Mouse (Mus musculus): Measurements from ENCODE around the gene Itgb5.

Itgb5 gene

DNA sequence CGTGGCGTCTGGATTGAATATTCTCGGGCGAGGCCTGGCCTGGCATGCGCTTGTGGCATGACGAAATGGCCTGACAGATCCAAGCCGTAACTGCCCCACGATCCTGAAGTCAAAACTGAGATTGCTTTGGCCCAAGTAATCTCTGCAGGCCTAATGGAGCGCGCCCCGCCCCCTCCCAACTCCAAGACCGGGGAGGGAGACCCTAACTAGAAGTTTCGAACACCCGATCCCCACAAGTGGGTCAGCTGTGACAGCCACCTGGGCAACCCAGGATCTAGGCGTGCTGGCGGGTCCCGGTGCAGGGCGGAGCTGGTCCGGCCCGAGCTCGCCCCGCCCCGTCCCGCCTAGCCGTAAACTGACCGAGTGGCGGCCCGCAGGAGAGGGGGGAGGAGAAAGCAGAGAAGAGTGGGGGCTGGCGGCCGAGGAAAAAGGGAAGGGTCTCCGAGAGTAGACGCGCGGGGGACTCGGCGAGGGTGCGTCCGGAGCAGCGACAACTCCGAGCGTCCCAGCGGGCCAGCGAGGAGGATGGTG is at the start of gene Itgb5:
TSS of gene Itgb5 (plus strand) at position 365 of the 531 bp plus-strand sequence.
- peak; percentile 53 for DNase-seq (ENCODE audit: low read depth, low spot score)

DNA sequence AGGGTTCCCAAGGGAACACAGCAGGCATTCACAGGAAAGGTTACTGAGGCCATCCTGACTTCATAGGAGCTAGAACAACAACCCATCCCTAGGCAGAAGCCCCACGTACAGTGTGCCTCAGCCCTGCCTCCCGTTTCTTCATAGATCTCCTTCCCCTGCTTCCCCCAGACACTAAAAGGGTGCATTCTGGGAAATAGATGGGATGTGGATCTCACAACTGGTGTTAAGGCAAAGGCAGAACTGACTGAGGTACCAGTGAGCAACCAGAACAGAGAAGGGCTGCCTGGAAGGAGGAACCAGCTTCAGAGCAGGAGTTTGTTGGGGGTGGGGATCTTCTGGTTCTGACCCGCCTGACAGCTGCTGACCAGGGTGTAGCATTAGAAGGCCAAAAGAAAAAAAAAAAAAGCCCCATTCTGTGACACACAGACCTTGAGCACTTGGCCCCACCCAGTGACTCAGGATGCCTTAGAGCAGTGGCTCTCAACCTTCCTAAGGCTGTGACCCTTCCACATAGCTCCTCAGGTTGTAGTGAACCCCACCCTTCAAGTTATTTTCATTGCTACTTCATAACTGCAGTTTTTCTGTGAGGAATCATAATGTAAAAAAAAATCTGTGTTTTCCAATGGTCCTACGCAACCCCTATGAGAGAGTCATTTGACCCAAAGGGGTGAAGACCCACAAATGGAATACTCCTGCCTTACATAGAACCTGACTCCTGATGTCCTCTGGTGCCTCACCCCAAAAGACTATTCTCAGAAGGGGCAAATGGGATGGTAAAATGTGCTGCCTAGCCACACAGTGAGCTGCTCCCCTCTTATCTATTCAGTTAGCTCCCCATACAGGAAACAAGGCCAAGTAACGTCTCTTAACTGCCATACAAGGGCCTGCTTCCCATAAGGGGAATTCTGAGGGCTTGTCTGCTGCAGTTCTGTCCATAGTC is 47.4 kb upstream of the Itgb5 start:
- no peak for DNase-seq (ENCODE audit: low read depth, low spot score)

DNA sequence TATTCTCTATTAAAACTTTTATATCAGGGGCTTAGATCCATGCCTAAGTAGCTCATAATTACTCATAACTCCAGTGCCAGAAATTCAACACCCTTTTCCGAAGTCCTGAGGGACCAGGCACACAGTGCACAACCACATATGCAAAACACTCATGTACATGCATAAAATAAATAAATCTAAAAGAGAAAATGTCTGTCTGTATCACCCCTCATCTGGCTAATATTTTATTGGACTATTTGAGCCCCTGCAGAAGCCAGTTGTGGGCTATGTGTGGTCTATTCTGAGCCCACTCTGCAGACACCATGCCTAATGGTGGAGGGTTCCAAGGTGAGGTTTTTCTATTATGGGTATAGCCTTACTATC is 46.8 kb upstream of the Itgb5 start:
- no peak for DNase-seq (ENCODE audit: low read depth, low spot score)

DNA sequence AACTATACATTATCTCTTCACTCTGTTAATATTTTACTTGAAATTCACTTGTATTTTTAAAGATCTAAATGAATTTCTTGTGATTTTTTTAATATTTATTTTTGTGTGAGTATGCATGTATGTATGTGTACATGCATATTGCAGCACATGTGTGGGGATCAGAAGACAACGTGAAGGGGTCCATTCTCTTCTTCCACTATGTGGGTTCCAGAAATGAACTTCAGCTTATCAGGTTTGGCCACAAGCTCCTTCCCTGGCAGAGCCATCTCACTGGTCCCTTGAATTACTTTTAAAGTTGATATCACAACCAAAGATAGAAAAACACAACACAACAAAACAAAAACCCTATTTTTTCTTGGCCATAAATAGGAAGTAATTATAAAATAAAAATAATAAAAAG is 44.9 kb upstream of the Itgb5 start:
- no peak for DNase-seq (ENCODE audit: low read depth, low spot score)

DNA sequence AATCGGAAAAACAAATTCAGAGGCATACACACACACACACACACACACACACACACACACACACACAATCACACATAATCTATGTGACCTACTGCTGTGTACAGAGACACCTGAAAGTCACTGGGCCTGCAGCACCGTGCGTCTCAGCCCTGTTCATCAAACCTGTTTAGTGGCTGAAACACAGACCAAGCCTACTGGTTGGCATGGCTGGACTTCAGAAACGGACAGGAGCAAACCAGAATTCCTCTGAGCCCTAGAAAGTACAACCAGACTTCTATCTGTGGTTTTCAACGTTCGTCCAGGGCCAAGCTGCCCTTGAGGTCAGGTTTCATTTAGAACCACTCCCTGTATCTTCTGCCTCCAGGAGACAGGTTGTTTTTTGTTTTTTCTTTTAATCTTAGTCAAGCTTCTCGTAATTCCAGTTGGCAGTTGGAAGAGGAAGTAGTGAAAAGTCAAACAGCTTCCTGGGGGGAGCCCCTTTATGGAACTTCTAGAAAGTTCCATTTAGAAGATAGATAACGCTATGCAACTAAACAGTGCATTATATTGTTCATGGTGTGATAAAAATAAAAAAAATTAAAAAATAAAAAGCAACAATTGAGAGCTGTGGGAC is 44.3 kb upstream of the Itgb5 start:
- DNase-seq (ENCODE audit: low read depth, low spot score), result no peak

DNA sequence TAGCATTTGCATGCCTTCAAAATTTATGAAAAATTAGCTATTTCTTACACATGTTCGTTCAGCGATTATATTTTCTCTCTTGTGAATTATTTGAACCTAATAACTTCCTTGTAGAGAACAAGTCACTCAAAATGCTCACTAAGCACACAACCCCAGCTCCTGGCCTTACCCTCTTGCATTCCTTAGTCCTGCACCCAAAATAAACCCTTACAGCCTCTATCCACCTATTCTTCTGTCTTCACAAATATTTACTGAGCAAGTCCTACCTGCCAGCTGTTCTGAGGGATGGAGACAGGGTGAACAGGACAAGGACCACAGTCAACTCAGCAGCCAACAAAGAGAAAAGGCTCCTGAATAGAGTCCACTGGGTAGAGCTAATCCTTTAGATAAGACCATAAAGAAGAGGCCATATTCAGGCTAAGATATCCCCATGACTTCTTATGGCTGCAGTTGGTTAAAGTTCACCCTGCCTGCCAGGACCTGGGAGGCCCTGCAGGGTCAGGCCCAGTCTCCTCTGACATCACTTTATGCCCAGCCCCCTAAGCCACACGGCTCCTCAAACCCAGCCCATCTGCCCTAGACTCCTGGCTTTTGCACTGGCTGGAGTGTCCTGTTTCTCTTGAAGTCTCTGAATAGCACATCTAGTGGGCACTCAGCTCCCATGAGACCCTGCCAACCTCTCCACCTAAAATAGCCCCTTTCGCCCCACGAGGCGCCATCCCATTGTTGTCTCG is 42.6 kb upstream of the Itgb5 start:
- DNase-seq (ENCODE audit: low read depth, low spot score), result no peak

DNA sequence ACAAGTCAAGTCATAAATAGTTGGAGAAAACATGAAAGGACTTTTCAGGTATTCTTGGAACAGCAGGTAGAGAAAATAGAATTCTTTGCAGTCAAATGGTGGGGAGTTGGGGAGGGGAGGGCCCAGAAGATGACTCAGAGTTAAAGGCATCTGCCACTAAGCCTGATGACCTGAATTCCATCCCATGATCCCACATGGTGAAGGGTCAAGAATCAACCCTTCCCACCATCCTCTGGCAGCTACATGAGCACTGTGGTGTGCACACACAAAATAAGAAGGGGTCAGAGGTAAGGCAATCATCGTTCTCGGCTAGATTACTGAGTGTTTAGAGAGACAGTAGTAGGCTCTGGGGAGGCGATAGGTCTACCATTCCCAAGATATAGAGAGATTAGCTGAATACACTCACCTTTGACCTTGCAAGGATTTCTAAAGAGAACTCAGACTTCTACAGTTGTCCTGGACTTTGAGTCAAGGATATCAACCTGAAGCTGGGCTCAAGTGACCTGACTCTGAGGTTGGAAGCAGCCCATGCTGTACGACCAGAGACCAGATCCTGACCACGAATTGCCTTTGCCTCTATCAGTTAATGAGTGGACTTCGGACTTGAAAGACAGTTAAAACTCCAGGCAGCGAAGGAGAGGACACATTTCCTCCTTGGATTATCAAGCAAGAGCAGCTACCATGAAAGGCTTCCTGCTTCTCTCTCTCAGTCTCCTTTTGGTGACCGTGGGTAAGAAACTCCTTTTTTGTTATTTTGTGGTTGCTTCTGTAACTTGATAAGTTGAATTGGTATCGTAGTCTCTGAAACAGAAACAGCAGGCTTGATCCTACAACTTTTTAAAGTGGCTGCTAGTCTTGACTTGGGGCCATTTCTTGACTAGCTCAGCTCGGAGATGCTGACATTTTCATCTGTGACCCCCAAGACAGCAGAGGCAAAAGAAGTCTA is 35.3 kb upstream of the Itgb5 start, which contains the start of gene Muc13:
TSS of gene Muc13 (plus strand) at position 192 of the 946 bp plus-strand sequence.
- no peak for DNase-seq (ENCODE audit: low read depth, low spot score)

DNA sequence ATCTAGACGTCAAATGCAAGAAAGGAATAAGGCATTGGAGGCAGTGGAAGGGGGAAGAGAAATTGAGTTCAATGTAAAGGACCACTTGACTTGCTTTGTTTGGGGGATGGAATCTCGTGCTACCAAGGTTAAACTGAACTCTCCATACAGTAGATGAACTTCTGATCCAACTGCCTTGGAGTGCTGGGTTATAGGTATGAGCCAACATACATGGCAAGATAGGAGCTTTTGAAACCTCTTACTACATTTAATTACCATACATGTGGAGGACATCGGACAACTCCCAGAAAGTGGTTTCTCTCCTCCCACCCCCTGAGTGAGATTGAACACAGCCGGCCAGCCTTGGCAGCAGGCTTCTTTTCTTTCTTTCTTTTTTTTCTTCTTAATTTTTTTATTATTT is 34.4 kb upstream of the Itgb5 start:
- no peak for DNase-seq (ENCODE audit: low read depth, low spot score)

DNA sequence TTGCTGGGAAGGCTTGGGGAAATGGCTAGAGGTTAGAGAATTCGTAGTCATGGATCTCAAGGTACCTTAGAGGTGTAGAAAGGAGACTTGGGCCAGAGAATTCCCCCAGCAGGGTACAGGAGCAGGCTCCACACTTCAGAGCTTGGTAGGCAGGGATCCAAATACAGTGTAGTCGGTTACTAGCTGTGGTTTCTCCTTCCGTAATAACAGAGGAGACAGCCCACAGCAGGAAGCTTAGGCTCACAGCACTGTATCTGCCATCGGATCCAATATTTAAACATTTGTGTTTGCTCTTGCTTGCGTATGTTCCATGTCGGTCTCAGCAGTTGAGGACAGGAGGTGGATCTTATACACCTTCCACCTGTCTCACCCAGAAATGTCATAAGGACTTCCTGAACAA is 33.6 kb upstream of the Itgb5 start:
- DNase-seq (ENCODE audit: low read depth, low spot score), result no peak

DNA sequence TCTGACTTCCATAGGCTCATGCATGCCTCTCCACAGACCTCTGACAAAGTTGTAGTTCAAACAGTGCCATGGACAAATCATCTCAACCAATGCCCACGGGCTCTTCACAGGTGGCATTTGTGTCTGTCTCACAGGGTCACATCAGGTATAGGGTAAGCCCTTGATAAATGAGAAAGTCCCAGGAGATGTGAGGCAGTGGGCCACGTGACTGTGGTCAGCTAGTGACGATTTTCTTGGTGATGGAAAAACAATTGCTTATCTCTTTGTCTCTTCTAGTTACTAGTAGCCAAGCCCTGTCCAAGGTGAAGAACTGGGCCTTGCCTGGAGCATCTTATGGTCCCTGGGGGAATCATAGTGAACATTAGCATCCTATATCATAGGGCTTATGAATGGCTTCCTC is 32.7 kb upstream of the Itgb5 start:
- DNase-seq (ENCODE audit: low read depth, low spot score), result no peak

DNA sequence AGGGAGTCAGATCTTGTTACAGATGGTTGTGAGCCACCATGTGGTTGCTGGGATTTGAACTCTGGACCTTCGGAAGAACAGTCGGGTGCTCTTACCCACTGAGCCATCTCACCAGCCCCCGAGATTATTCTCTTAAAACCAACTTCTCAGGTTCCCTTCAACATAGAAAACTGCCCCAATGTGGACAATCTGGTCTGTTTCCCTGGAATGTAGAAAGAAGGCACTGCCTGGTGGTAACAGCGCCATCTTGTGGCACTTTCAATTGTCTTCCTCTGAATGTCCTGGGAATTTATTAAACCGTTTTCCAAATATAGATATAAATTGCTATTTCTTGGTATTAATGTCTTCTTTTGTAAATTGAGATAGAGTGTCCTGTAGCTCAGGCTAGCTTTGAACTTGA is 31.6 kb upstream of the Itgb5 start:
- DNase-seq (ENCODE audit: low read depth, low spot score), result peak; percentile 29

DNA sequence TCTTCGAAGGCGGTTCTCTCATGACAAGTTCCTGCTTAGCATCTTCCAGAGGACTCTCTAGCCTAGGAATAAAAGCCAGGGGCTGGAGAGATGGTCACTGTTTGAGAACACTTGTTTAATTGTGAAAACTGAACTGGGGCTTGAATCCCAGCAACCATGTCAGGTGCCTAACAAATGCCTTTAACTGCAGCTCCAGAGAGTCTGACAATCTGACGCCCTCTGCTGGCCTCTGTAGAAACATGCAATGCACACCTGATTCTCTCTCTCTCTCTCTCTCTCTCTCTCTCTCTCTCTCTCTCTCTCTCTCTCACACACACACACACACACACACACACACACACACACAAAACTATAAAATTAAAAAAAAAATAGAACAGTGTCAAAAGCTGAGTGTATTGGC is 19.5 kb upstream of the Itgb5 start:
- no peak for DNase-seq (ENCODE audit: low read depth, low spot score)

DNA sequence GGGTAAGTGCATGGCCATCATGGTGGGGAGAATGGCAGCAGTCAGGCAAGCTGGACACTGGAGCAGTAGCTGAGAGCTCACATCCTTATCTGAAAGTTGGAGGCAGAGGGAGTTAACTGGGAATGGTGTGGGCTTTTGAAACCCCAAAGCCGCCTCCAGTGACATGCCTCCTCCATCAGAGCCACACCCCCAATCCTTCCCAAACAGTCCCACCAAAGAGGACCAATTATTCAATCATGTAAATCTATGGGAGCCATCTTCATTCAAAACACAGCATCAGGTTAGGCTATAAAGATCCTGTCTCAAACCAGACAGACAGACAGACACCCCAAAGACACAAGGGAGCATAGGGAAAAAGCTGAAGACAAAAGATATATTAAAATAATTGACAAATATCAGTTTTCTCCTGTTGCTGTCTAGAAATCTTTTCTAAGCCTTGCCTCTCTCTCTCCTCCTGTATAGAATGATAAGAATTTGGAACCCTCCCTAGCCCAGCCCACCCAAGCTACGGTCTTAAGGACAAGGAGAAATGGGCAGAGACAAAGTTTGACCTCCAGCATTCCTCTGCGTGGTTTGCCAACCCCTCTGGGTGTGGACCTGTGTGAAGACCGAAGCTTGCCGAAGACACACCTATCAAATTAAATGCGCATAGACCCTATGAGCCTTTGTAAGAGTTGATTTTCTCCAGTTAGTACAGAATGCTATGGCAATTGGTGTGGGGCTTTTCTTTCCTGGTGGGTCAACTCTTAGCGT is 10.9 kb upstream of the Itgb5 start:
- no peak for DNase-seq (ENCODE audit: low read depth, low spot score)

DNA sequence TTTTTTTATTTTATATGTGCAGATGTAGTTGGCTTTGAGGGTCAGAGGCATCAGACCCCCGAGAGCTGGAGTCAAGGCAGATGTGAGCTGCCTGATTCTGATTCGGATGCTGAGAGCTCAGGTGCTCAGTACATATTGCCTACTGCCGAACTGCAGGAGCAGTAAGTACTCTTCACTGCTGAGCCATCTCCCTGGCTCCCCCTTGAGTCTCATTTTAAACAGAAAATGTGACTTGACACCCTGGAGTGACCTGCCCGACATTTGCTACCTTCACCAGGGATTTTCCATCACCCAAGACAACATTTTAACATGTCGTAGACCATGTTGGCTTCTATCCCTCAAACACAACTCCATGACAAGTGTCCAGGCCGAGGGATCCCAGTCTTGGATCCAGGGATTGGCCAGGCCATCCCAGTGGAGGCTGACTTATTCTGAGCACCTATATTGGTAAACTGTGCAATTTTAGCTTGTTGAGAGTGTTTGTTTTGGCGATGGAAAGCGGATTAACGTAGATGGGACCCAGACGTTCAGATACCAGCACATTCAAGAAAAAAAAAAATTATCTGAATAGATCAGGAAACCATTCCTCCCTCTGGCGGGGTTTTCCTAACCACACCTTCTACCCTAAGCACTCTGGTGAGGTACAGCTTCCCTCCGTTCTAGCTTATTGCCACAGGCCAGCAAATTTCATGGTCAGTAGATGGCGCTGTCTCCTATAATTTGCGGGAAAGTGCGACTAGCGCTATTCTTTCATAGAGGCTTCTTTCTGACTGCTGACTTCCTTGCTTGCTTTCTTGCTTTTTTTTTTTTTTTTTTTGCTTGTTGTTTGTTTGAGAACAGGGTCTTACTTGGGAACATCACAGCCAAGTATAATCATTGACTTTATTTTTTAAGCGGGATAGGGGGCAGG is 8.9 kb upstream of the Itgb5 start:
- peak; percentile 60 for DNase-seq (ENCODE audit: low read depth, low spot score)

DNA sequence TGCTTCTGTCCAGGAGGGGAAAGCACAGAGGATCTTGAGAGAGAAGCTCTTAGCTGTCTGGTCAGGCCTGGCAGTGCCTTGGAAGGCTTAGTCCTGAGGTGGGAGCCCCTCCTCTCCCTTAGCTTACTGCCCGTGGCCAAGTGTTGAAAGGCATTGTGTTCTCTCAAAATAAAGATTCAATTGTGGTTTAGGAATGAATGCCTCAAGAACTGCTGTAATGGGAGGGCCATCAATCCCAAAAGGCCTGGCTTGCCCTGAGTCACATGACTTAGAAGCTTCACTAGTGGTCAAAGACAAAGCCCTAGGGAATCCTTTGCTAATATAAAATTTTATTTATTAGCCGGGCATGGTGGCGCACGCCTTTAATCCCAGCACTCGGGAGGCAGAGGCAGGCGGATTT is 4.9 kb upstream of the Itgb5 start:
- no peak for DNase-seq (ENCODE audit: low read depth, low spot score)

DNA sequence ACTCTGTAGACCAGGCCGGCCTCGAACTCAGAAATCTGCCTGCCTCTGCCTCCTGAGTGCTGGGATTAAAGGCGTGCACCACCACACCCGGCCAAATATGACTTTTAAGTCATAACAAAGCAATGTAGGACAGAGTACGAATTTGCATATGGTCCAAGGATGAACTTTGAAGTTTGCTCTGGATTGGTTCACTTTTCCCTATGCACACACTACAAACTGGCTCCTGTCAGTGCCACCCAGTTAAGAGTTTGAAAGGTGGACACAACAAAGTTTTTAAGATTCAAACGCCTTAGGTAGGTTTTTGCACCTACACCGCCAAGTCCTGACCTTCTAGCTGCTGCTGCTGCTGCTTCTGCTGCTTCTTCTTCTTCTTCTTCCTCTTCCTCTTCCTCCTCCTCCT is 969 bp upstream of the Itgb5 start:
- no peak for DNase-seq (ENCODE audit: low read depth, low spot score)

DNA sequence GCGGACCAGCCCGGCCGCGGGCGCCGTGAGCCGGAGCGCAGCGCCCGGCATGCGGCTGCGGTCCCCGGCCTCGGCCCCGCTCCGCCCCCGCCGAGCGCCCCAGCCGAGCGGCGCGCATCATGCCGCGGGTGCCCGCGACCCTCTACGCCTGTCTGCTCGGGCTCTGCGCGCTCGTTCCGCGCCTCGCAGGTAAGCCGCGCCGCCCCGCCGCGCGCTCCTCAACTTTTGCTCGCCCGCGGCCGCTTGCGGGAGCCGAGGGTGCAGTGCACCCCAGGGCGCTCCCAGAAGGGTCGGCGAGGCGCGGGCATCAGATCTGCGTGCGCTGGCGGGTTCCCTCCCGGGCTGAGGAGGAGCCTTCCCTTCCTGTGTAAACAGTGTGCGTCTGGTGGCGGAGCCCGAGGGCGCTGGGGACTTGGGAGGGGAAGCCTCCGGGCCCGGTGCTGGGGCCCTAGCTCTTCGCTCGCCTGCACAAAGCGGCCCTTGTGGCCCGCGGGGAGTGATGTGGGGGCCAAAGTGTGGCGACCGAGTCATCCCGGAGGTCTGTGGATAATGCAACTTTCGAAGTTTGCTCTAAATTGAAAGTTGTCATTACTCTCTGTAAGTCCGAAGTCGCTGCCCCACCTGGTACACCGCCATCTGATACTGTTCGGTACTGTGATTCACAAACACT is 512 bp downstream of the Itgb5 start:
- no peak for DNase-seq (ENCODE audit: low read depth, low spot score)

DNA sequence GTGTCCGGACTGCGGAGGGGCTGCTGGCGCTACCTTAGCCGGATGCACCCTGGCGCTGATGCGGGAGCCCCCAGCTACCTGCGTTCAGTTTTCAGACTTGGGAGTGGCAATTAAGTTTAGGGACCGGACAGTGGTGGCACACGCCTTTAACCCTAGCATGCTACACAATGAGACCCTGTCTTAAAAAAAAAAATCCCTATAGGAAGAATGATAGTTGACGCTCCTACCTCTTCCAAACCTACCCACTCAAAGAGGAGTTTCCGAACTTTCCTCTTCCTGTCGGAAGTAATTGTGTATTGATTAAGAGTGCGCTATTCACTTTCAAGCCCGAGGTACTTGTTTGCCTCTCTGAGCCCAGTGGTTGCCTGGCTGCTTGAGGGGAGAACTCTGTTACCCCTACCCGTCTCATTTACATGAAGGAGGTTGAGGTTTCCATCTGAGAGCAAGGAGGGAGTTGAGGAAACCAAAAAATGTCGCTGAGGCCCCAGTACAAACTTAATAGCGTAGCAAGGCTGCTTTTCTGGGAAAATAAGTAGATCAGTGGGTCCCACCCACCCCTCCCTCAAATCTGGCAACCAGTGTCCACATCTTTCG is 1.1 kb downstream of the Itgb5 start:
- no peak for DNase-seq (ENCODE audit: low read depth, low spot score)

Data from skeletal muscle tissue, adult 2 months (tissue).